Mouse (Mus musculus): ENCODE data around the gene Pigp. TPM values are rescaled to one million over a fixed set of nuclear protein-coding genes. Genes with fewer than 3 reads are reported as not detected.

Pigp gene
- 10 to 100 TPM; 77.1 to 80.5 TPM for total RNA-seq (2021)

DNA sequence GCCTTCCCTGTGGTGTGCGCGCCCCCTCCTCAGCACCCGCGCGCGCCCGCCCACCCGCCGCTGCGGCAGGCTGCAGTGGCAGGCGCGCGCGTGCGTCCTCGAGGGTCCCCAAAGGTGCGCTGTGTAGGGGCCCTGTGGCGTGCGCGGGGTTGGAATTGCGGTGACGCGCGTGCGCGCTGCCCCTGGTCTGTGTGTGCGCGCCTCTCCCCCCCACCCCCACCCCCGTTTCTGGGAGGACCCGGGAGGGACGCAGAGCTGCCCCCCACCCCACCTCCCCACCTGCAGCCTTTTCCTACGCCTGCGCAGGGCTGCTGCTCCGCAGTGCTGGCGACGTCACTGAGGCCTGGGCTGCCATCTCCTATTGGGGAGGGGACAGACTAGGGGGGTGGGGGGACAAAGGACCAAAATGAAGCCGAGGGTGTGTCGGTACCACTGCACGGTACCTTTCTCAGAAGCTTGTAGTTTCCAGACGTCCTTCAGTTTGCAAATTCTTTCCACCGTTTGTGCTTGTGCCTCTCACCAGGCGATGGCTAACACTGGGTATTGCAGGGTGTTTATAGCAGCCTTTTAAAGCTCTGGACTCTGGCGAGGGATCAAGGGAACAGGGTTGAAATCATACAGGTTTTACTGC is at the start of gene Pigp:
Gene Pigp, minus strand, starts transcription at position 542 of the 631 bp plus-strand sequence.
- intact Hi-C loops (cut with DNase I), result loop anchor here (2.0 kb wide), 1 partner anchor 59 kb away; the partner anchor contains the start of gene Hlcs
- peak; percentile 70 to 75 for DNase-seq

DNA sequence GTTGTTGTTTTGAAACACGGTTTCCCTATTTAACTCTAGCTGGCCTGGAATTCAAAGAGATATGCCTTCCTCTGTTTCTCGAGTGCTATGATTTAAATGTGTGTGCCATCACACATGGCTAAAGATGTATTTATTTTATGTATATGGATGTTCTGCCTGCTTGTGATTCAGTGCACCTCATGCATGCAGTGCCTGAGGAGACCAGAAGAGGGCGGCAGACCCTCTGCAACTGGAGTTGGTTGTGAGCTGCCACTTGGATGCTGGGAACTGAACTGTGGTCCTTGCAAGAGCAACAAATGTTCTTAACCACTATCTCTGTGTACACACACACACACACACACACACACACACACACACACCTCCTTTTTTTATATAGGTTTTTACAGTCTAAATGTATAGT is 48.9 kb upstream of the Pigp start:
- intact Hi-C loops (cut with DNase I), result no loop called here
- DNase-seq, result no peak

GRCm38 (mm10) chr16:94414151-94414550 is 42.5 kb upstream of the Pigp start:
- intact Hi-C loops (cut with DNase I), result no loop called here
- DNase-seq, result no peak

GRCm38 (mm10) chr16:94412760-94413159 is 41.1 kb upstream of the Pigp start:
- no peak for DNase-seq
- intact Hi-C loops (cut with DNase I), result no loop called here

DNA sequence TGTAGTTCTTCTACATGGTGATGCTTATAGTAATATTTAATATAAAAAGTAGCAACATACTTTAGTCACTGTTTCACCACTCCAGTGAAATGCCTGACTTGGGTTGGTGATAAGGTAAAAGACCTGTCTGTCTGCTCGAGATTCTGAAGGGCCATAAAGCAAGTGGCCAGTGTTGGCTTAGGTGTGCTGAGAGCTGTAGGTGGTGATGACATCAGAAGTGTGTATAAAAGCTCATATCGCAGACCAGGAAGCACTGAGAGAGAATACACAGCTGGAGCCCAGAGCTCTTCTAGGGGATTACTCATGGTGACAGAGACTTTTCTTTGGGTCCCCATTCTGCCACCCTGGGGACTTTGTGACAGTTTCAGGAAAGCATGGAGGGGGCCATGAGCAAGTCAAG is 40.6 kb upstream of the Pigp start:
- intact Hi-C loops (cut with DNase I), result no loop called here
- DNase-seq, result no peak

GRCm38 (mm10) chr16:94411287-94411686 is 39.6 kb upstream of the Pigp start:
- DNase-seq, result peak in 1 of 2 experiments; percentile 12
- intact Hi-C loops (cut with DNase I), result no loop called here

DNA sequence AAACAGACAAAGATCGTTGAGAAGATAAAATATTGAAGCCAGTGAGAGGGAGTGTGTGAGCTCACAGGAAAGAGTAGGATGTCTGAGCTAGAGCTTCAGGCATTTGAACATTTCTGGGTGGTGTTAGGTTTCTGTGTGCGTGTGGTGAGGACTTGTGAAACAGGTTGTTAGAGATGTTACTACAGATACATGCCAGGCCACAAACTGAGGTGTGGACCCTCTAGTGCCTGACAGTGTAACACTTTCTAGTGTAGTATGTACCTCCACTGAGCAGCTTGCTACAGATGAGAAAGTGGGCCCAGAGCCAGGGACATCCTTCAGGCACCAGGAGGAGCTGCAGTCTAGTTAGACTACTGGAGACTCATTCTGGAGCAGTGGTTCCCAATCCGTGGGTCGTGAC is 30.5 kb upstream of the Pigp start:
- DNase-seq, result peak; percentile 18 to 27
- intact Hi-C loops (cut with DNase I), result no loop called here

DNA sequence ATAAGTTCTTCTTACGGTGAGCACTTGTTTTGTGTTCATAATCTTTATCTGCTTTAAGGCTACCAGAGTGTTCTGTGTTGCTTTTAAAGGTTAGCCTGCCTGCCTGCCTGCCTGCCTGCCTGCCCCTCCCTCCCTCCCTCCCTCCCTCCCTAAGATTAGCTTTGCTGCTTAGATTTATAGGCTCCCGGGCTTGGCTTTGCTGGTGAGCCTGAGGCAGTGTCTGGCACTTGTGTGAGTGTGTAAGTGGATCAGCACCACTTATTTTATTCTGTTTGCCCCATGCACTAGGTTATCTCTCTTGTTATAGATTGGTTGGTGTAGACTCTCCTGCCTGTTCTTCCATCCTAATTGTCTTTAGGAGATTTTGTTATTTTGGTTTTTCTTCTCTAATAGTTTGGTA is 30.0 kb upstream of the Pigp start:
- no peak for DNase-seq
- intact Hi-C loops (cut with DNase I), result no loop called here

DNA sequence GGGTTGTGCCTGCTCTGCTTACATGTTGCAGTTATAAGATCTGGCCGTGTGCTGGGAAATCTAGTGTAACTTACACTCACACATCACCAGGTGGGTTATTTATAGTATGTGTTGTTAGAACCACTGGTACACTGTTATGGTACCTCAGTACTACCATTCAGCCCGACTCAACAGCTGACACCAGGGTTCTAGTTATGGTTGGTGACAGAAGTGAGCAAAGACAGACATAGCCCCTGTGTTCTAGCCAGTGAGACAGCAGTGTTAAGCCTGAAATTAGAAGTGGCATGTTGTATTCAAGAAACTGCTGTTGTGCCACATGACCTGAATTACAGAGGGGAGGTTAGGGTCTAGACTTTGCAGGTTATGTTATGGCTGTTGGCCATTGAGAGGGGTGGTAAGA is 27.5 kb upstream of the Pigp start:
- no peak for DNase-seq
- intact Hi-C loops (cut with DNase I), result no loop called here

DNA sequence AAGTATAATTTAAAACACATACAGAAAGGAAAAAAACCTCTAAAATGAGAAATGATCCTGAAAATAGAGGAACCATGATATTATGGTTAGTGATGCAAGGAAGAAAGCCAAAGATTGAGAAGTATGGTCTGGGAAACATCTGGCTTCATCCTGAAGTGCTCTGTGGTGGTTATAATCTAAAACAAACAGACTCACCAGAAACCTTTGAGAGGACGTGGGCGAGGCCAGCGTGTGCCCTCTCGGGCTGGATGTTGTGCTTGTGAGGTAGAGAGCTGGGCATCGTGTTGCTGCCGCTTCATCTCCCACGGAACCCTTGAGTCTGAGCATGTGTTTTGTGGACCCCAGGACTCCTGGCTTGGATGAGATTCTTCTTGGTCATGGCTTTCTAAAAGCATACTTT is 25.0 kb upstream of the Pigp start:
- no peak for DNase-seq
- intact Hi-C loops (cut with DNase I), result no loop called here

DNA sequence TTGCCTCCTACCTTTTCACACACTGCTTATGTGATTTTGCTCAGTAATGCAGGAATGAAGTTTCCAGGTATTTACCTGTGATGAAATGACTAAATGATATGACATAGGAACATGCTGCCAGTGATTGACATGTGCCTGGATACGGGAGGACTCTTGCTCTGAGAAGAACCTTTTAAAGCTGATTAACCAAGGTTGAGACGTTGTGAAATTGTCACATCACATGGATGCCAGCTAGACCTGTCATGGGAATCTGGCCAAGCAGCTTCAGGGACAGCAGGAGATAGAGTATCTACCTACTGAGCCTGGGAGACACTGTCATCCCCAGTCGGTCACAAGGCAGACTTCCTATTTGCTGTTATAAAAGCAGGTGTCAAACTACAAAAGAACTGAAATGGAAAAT is 23.4 kb upstream of the Pigp start:
- intact Hi-C loops (cut with DNase I), result no loop called here
- no peak for DNase-seq

DNA sequence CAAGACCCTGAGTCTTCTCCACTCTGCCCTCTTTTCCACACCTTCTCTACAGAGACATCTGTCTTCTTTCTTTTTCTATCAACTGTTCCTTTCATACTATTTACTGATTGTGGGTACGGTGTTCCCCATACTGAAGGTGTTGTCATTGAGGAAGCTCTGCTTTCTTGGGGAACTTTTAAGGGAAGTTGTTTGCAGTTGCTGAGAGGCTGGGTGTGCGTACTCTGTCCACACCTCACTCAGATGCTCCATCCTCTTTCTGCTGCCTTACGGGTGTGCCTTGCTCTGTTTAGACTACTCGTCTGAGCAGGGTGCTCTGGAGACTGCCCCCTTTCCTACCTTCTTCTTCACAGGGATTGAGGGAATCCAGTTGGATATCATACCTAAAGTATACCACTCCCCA is 20.7 kb upstream of the Pigp start:
- intact Hi-C loops (cut with DNase I), result no loop called here
- no peak for DNase-seq

DNA sequence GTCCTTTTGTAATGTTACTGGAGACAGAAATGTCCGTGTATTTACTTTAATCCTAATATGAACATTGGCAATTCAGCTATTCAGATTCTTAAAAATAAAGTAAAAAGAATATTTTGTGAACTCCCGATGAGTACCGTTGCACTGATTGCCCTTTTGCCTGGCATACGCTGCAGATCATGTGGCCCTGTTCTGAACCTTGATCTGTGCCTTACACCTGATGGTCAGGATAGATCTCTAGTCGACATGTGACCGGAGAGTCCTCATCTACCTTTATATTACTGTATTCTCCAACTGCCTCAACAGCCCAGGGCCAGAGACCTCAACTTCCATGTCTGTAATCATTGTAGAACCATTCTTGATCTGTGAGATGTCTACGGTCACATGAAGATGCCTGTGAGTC is 16.0 kb upstream of the Pigp start:
- intact Hi-C loops (cut with DNase I), result no loop called here

GRCm38 (mm10) chr16:94383277-94383676 is 11.6 kb upstream of the Pigp start:
- DNase-seq, result no peak
- intact Hi-C loops (cut with DNase I), result no loop called here

More for the DNA sequence above, 16.0 kb upstream of the Pigp start:
- no peak for DNase-seq

GRCm38 (mm10) chr16:94379386-94379785 is 7.7 kb upstream of the Pigp start:
- no peak for DNase-seq
- intact Hi-C loops (cut with DNase I), result no loop called here

GRCm38 (mm10) chr16:94370915-94371300 is 734 bp downstream of the Pigp start:
- peak; percentile 84 for DNase-seq
- intact Hi-C loops (cut with DNase I), result loop anchor here (2.0 kb wide), 1 partner anchor 58 kb away; the partner anchor contains the start of gene Hlcs

GRCm38 (mm10) chr16:94370173-94370914 is 1.3 kb downstream of the Pigp start, which contains the start of gene Ttc3:
Ttc3 (plus strand) TSS chr16:94370618.
- DNase-seq, result peak; percentile 94 to 95
- intact Hi-C loops (cut with DNase I), result loop anchor here (2.0 kb wide), 1 partner anchor 58 kb away; the partner anchor contains the start of gene Hlcs

GRCm38 (mm10) chr16:94369596-94370172 is 2.0 kb downstream of the Pigp start:
- intact Hi-C loops (cut with DNase I), result loop anchor here (2.0 kb wide), 1 partner anchor 57 kb away; the partner anchor contains the start of gene Hlcs
- DNase-seq, result no peak

DNA sequence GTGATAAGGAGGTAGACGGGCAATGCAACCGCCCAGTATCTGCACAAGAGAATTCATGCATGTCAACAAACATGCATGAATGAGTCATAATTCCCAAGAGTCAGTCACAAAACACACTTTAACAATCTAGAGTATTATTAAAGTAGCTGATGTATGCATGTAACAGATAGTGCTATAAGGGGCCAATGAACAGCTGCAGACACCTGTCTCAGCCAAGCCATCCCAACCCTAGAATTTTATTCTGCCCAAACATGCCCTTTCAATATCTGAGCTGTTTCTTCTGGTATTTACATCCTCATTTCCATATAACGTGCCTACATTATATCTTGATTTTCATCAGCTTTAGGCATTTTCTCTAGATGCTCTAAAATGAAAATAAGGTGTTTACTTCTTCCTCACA is 6.2 kb downstream of the Pigp start:
- no peak for DNase-seq
- intact Hi-C loops (cut with DNase I), result no loop called here

GRCm38 (mm10) chr16:94363814-94364213 is 7.8 kb downstream of the Pigp start:
- intact Hi-C loops (cut with DNase I), result no loop called here
- DNase-seq, result no peak

DNA sequence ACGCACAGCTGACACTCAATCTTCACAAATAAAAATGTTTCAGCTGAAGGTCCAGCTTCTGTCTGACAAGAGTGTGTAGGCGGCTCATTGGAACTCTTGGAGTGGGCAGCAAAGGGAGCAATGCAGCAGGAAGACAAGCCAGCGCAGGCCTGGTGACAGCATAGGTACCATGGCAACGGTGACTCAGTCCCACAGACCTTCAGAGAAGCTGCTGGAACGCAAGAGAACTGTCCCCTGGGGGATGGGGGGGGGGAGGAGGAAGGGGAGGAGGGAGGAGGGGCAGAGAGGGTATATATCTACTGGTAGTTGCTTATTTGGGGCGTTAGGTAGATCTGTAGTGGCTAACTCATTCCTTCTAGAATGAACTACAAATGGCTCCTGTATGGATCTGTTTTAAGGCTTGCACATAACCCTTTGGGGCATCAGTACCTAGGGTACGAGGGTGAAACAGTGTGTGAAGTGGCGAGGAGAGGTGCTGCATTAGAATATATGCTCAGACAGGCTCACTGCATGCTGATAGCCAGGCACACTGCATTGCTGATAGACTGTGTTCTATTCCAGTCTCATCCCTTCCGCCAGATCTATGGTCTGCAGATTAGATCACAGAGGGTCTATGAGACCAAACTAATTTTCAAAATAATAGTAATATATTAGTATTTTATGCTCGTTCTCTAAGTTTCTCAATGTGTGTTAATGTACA is 9.3 kb downstream of the Pigp start:
- intact Hi-C loops (cut with DNase I), result no loop called here
- peak; percentile 66 to 69 for DNase-seq
